Mouse (Mus musculus) cortical plate, adult 2 months (tissue): Measurements from ENCODE around the gene Nr2e3.

Experiments
- CTCF ChIP-seq: fragments of 200-500 bp; IDR thresholded peaks from 2 replicates; pipeline ENCODE4 v1.5.1; 2011; ENCODE audit warnings: mild to moderate bottlenecking, control low read depth, low read length; ENCODE audit not compliant: insufficient read depth; ENCODE audit errors: extremely low read depth
- POLR2A ChIP-seq: fragments of 200-500 bp; IDR thresholded peaks from 2 replicates; pipeline ENCODE4 v1.6.1; 2011; ENCODE audit warnings: mild to moderate bottlenecking, low read length, control low read depth; ENCODE audit not compliant: insufficient read depth; ENCODE audit errors: extremely low read depth

DNA sequence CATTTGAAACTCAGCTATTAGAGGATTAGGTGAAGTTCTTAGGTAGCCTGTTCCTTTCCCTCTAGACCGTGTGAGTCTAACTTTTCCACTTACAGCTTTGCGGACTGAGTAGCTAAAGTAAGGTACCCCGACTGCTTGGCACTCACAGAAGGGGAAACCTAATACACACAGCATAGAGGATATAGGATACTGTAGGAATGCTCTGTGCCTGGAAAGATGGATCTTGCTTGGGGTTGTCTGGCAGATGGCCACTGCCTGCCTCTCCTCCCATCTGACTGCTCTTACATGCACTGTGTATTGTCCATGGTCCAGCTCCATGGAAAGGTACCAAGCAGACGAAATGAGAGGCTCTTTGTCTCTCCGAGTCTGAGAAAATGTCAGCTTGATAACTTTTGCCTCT lies 30.9 kb upstream of the Nr2e3 start:
- TF ChIP-seq CTCF: no peak
- TF ChIP-seq POLR2A: no peak
